ENCODE assay signal across 8 mouse cellular contexts in the genomic region with DNA sequence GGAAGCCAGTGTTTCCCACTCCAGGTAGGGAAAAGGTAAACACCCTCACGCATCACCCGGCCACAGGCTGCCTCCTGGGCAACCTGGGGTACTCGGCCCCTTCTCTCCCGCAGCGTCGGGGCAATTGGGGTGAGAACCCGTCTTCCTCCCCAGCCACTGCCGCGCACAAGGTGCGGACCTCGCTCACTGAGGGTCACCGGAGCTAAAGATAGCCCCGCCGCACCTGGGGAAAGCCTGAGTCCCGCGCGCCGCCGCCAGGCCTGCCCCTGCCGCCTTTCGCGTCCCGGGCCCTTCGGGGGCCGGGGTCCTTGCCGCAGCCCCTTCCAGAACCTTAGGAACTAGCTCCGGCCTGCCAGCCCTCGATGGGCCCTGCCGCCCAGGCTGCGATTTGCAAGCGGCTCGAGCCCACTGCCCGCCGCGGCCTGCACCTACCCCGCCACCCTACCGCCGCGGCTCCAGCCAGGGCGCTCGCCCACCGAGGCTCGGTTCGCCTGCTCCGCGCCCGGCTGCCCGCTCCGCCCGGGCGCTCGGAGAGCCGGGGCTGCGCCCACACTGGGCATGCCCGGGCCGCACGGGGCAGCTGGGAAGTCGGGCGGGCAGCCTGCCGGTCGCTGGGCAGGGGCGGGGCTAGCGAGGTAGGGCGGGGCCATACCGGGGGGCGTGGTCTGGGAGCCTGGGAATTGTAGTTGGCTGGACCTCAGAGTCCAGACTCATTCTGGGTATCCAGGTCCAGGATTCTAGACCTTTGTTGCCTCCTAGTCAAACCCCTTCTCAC. TPM values are rescaled to one million over a fixed set of nuclear protein-coding genes. Genes with fewer than 3 reads are reported as not detected.
DNase-seq lines count a peak whose midpoint lies in the region; ATAC-seq and TF ChIP-seq lines count a peak whose summit lies in the region.

A gene (minus strand): TSS at position 613 of the 775 bp plus-strand sequence.

- TF ChIP-seq POLR2A in MEL (IDR thresholded peaks at IDR 0.05; ENCODE audit: control insufficient read depth in 1 of 2, insufficient read depth in 1 of 2, low read depth in 1 of 2, low read length in 2 of 2, poor library complexity in 1 of 2): peak; percentile 72 to 92; a peak in 3 of 4 replicates

- WGBS in lung, embryonic 14.5 days: under 1% methylated on average over 66 of the region's 66 CpGs

- no peak for TF ChIP-seq EP300 in MEL (IDR thresholded peaks at IDR 0.05; ENCODE audit: low read depth in 1 of 2, low read length in 2 of 2)

- peak within 1 kb of the TSS; percentile 85 to 95 for H3K4me3 ChIP-seq in MEL (ENCODE audit: control insufficient read depth in 1 of 2, insufficient read depth in 1 of 2, low read depth in 2 of 2, low read length in 2 of 2)
- peak within 1 kb of the TSS; percentile 95 for H3K4me3 ChIP-seq in lung, embryonic 14.5 days (ENCODE audit: low read depth, low read length)

- peaks cover 0 to 2% of the 10 kb centered on the region in 2 experiments; a peak in 1 of 4 replicates for H3K4me1 ChIP-seq in MEL (ENCODE audit: control insufficient read depth in 1 of 2, insufficient read depth in 2 of 2, low read length in 2 of 2)
- H3K4me1 ChIP-seq in lung, embryonic 14.5 days (ENCODE audit: insufficient read depth): no peaks in the 10 kb centered on the region

- H3K27me3 ChIP-seq in MEL (ENCODE audit: control insufficient read depth in 1 of 2, insufficient read depth in 2 of 2, low read length in 2 of 2): no peaks in the 10 kb centered on the region
- no peaks in the 10 kb centered on the region for H3K27me3 ChIP-seq in lung, embryonic 14.5 days (ENCODE audit: insufficient read depth, low read length)

- no peak for TF ChIP-seq RAD21 in MEL (IDR thresholded peaks at IDR 0.05; ENCODE audit: low read depth, low read length)

- ATAC-seq in lung, embryonic 14.5 days (ENCODE audit: insufficient read depth): peak; percentile 98
- ATAC-seq in neutrophil, adult 5-6 weeks (ENCODE audit: extremely low read depth, insufficient number of reproducible peaks, low FRiP score, poor library complexity, severe bottlenecking): peak; percentile 72

- H3K4me2 ChIP-seq in lung, embryonic 14.5 days: peak within 1 kb of the TSS; percentile 81

- peaks cover 8% of the 10 kb centered on the region for H3K79me2 ChIP-seq in MEL (ENCODE audit: control insufficient read depth, insufficient read depth, low read length, poor library complexity)

- no peak within 1 kb of the TSS for H3K27ac ChIP-seq in MEL (ENCODE audit: control insufficient read depth, low read depth, low read length)
- peak within 1 kb of the TSS; percentile 58; the same call in 1 of the 2 replicates for H3K27ac ChIP-seq in lung, embryonic 14.5 days (ENCODE audit: low read depth)

- peak; percentile 67 for DNase-seq in MEL (ENCODE audit: low read depth, low spot score)
- peak; percentile 98 for DNase-seq in cerebellum, adult 8-10 months
- peak; percentile 67 for DNase-seq in forelimb bud, embryonic 11.5 days (ENCODE audit: low read depth, low spot score)
- DNase-seq in heart, postnatal 4 days: peak; percentile 98
- peak; percentile 83 to 90 for DNase-seq in layer of hippocampus, adult 8-10 months (ENCODE audit: low spot score in 2 of 2)
- DNase-seq in lung, embryonic 14.5 days: peak; percentile 92
- DNase-seq in testis, postnatal 14 days (ENCODE audit: low spot score): peak; percentile 92

- H3K36me3 ChIP-seq in MEL (ENCODE audit: control insufficient read depth in 1 of 2, insufficient read depth in 2 of 2, low read length in 2 of 2): peaks cover 0 to 8% of the 10 kb centered on the region in 2 experiments; a peak in 2 of 4 replicates
- peaks cover 7% of the 10 kb centered on the region; the same call in 1 of the 2 replicates for H3K36me3 ChIP-seq in lung, embryonic 14.5 days (ENCODE audit: insufficient read depth)

- H3K9me3 ChIP-seq in MEL (replicated peaks; ENCODE audit: insufficient read depth, low read length): no peaks in the 10 kb centered on the region
- H3K9me3 ChIP-seq in lung, embryonic 14.5 days (ENCODE audit: low read depth, low read length): no peaks in the 10 kb centered on the region

- no peak for TF ChIP-seq CTCF in MEL (IDR thresholded peaks at IDR 0.05 in 2 of 3, conservative IDR thresholded peaks at IDR 0.05 in 1 of 3; ENCODE audit: control insufficient read depth in 1 of 3, insufficient read depth in 1 of 3, low read depth in 2 of 3, low read length in 3 of 3, poor library complexity in 1 of 3, severe bottlenecking in 1 of 3)
- no peak for TF ChIP-seq CTCF in lung, embryonic 14.5 days (IDR thresholded peaks at IDR 0.05; ENCODE audit: low read depth)

- peak within 1 kb of the TSS; percentile 85 for H3K9ac ChIP-seq in MEL (ENCODE audit: control insufficient read depth, low read depth, low read length, poor library complexity, severe bottlenecking)
- peak within 1 kb of the TSS; percentile 96 for H3K9ac ChIP-seq in lung, embryonic 14.5 days

TF ChIP-seq in MEL, 35 proteins besides CTCF, POLR2A, EP300 and RAD21:
- TF ChIP-seq RCOR1 (IDR thresholded peaks at IDR 0.05; ENCODE audit: low read depth, low read length): no peak
- TF ChIP-seq SIN3A (IDR thresholded peaks at IDR 0.05; ENCODE audit: low read length): peak; percentile 56
- 0 out of 2 replicates have a peak, but pooled peaks have one; percentile 29 for TF ChIP-seq MAZ (IDR thresholded peaks at IDR 0.05; ENCODE audit: low read depth, low read length)
- TF ChIP-seq NELFE (IDR thresholded peaks at IDR 0.05; ENCODE audit: low read depth, low read length): peak; percentile 64
- TF ChIP-seq BHLHE40 (IDR thresholded peaks at IDR 0.05; ENCODE audit: borderline replicate concordance, low read depth, low read length): no peak
- peak; percentile 47; the same call in 1 of the 2 replicates for TF ChIP-seq TCF12 (IDR thresholded peaks at IDR 0.05; ENCODE audit: low read depth, low read length)
- TF ChIP-seq MXI1 (IDR thresholded peaks at IDR 0.05; ENCODE audit: low read depth, low read length): peak; percentile 65
- TF ChIP-seq HCFC1 (IDR thresholded peaks at IDR 0.05; ENCODE audit: low read depth, low read length): peak; percentile 74
- peak; percentile 47; the same call in 1 of the 2 replicates for TF ChIP-seq ZMIZ1 (IDR thresholded peaks at IDR 0.05; ENCODE audit: low read depth, low read length)
- TF ChIP-seq USF2 (IDR thresholded peaks at IDR 0.05; ENCODE audit: borderline replicate concordance in 1 of 2, insufficient read depth in 1 of 2, low read depth in 1 of 2, low read length in 2 of 2): no peak
- TF ChIP-seq MAX (IDR thresholded peaks at IDR 0.05; ENCODE audit: low read length): peak; percentile 47; the same call in 1 of the 2 replicates
- TF ChIP-seq NRF1 (IDR thresholded peaks at IDR 0.05; ENCODE audit: insufficient read depth, low read depth, low read length, poor library complexity, severe bottlenecking): peak; percentile 79
- TF ChIP-seq ETS1 (IDR thresholded peaks at IDR 0.05; ENCODE audit: low read depth, low read length): no peak

RNA-seq across cellular contexts. Expression of the gene that starts here (rescaled TPM):
- 32.1 and 35.0 TPM in 2 replicates for total RNA-seq in MEL (2012; rRNA removed)
- polyA plus RNA-seq in MEL (2012; ENCODE audit: insufficient read depth in 1 of 2, insufficient read length in 2 of 2, low read depth in 1 of 2, low replicate concordance in 2 of 2, missing spikeins in 1 of 2): 10 to 100 TPM in 1 of 2 experiments, not detected in 1; 59.7 TPM
- 10 to 100 TPM; 94.2 to 97.9 TPM for total RNA-seq in heart, postnatal 4 days (2021)
- total RNA-seq in layer of hippocampus, adult 8-10 months (2022): 100 to 1,000 TPM in 2 of 4 experiments, 10 to 100 TPM in 2; 90.8 to 109 (median 99.9) TPM
- 56.0 and 60.3 TPM in 2 replicates for polyA plus RNA-seq in lung, embryonic 14.5 days (2014; fragmentation: Nextera tagmentation; extraction: Ambion mirVana)
- total RNA-seq in neutrophil, adult 5-6 weeks (2017): 27.7 and 33.0 TPM in 2 replicates
